Mouse (Mus musculus) 416B (cell line): ENCODE data around the gene Fam163b.

Source experiments
- DNase-seq: peaks from one replicate; pipeline ENCODE4 v3.0.0; 2011; ENCODE audit warnings: low read depth

The Fam163b gene

GRCm38 (mm10) chr2:27135935-27136334, 6.4 kb downstream of the Fam163b start:
- DNase-seq, result no peak

- no peak for DNase-seq
Measured at GRCm38 (mm10) chr2:27128990-27129389, 13.3 kb downstream of the Fam163b start.

GRCm38 (mm10) chr2:27126496-27126895, 15.8 kb downstream of the Fam163b start:
- no peak for DNase-seq

GRCm38 (mm10) chr2:27125979-27126378, 16.3 kb downstream of the Fam163b start:
- DNase-seq, result peak; percentile 44

- no peak for DNase-seq
Measured at GRCm38 (mm10) chr2:27123121-27123520, 19.2 kb downstream of the Fam163b start.

- no peak for DNase-seq
Measured at GRCm38 (mm10) chr2:27122578-27122977, 19.7 kb downstream of the Fam163b start.

- DNase-seq, result peak; percentile 76
Measured at GRCm38 (mm10) chr2:27121626-27122355, 20.5 kb downstream of the Fam163b start.

GRCm38 (mm10) chr2:27120241-27120641, 22.1 kb downstream of the Fam163b start:
- DNase-seq, result no peak

- no peak for DNase-seq
Measured at GRCm38 (mm10) chr2:27119766-27120165, 22.5 kb downstream of the Fam163b start.

- no peak for DNase-seq
Measured at GRCm38 (mm10) chr2:27118452-27118851, 23.8 kb downstream of the Fam163b start.

- no peak for DNase-seq
Measured at GRCm38 (mm10) chr2:27114169-27114568, 28.1 kb downstream of the Fam163b start.

GRCm38 (mm10) chr2:27112585-27112984, 29.7 kb downstream of the Fam163b start:
- no peak for DNase-seq

- no peak for DNase-seq
Measured at GRCm38 (mm10) chr2:27109052-27109451, 33.2 kb downstream of the Fam163b start.

GRCm38 (mm10) chr2:27108144-27108543, 34.1 kb downstream of the Fam163b start:
- no peak for DNase-seq

- no peak for DNase-seq
Measured at GRCm38 (mm10) chr2:27106816-27107215, 35.5 kb downstream of the Fam163b start.

GRCm38 (mm10) chr2:27103554-27103953, 38.7 kb downstream of the Fam163b start:
- DNase-seq, result no peak

GRCm38 (mm10) chr2:27097776-27098175, 44.5 kb downstream of the Fam163b start:
- peak; percentile 9 for DNase-seq

GRCm38 (mm10) chr2:27097241-27097656, 45.0 kb downstream of the Fam163b start:
- no peak for DNase-seq

- no peak for DNase-seq
Measured at GRCm38 (mm10) chr2:27096341-27096981, 45.8 kb downstream of the Fam163b start.

GRCm38 (mm10) chr2:27095178-27095577, 47.1 kb downstream of the Fam163b start:
- no peak for DNase-seq

GRCm38 (mm10) chr2:27089238-27089637, 53.1 kb downstream of the Fam163b start:
- DNase-seq, result no peak

GRCm38 (mm10) chr2:27088700-27089099, 53.6 kb downstream of the Fam163b start:
- no peak for DNase-seq

GRCm38 (mm10) chr2:27088071-27088644, 54.1 kb downstream of the Fam163b start:
- no peak for DNase-seq
